Mouse (Mus musculus) heart, embryonic 13.5 days (tissue): ENCODE results near the gene Krt20. TPM values are rescaled to one million over a fixed set of nuclear protein-coding genes. Genes with fewer than 3 reads are reported as not detected.
A peak's percentile ranks its signal among the peaks of the same experiment; 100 is the strongest.

Experiments used
- ATAC-seq: fragments of 200-750 bp; cut with Nextera tagmentation; 2 replicates; pipeline ENCODE4 v1.8.0; 2017; ENCODE audit warnings: moderate TSS enrichment; ENCODE audit not compliant: insufficient number of reproducible peaks, low FRiP score, low TSS enrichment; ENCODE audit errors: extremely low read depth
- H3K27ac ChIP-seq: fragments of 300-500 bp; sonication (generic); replicated peaks from 2 replicates; pipeline ENCODE4 v1.5.1; 2015; ENCODE audit warnings: moderate library complexity, mild to moderate bottlenecking, inconsistent platforms
- H3K27me3 ChIP-seq: fragments of 300-500 bp; sonication (generic); replicated peaks from 2 replicates; pipeline ENCODE4 v1.6.1; 2015; ENCODE audit warnings: mild to moderate bottlenecking, inconsistent platforms
- H3K36me3 ChIP-seq: fragments of 300-500 bp; sonication (generic); 2 replicates; pipeline ENCODE4 v1.6.1; 2015; ENCODE audit warnings: mild to moderate bottlenecking, inconsistent platforms
- H3K4me1 ChIP-seq: fragments of 300-500 bp; sonication (generic); 2 replicates; pipeline ENCODE4 v1.6.1; 2015; ENCODE audit warnings: inconsistent platforms
- H3K4me2 ChIP-seq: fragments of 300-500 bp; sonication (generic); 2 replicates; pipeline ENCODE4 v1.6.1; 2015; ENCODE audit warnings: inconsistent platforms, mild to moderate bottlenecking, moderate library complexity
- H3K4me3 ChIP-seq: fragments of 300-500 bp; sonication (generic); 2 replicates; pipeline ENCODE4 v1.5.1; 2015; ENCODE audit warnings: moderate library complexity, mild to moderate bottlenecking, inconsistent platforms
- H3K9ac ChIP-seq: fragments of 300-500 bp; sonication (generic); 2 replicates; pipeline ENCODE4 v1.6.1; 2015; ENCODE audit warnings: inconsistent platforms, mild to moderate bottlenecking, moderate library complexity
- H3K9me3 ChIP-seq: fragments of 300-500 bp; sonication (generic); 2 replicates; pipeline ENCODE4 v1.6.1; 2016; ENCODE audit warnings: inconsistent platforms
- WGBS: fragments of 180-500 bp; shearing (Covaris S2); methylation state at CpG from one replicate; pipeline ENCODE4 v1.1.7; 2015; ENCODE audit warnings: mixed read lengths; 5-methylcytosine and 5-hydroxymethylcytosine counted together
- polyA plus RNA-seq: library from polyadenylated mRNA; unstranded; fragments of >200 nt; fragmentation: Nextera tagmentation; extraction: Ambion mirVana; gene quantifications from 2 replicates; pipeline ENCODE4 v1.2.1, GENCODE M21; 2015

The Krt20 gene
- polyA plus RNA-seq, result 2.3 and 3.2 TPM in 2 replicates

DNA sequence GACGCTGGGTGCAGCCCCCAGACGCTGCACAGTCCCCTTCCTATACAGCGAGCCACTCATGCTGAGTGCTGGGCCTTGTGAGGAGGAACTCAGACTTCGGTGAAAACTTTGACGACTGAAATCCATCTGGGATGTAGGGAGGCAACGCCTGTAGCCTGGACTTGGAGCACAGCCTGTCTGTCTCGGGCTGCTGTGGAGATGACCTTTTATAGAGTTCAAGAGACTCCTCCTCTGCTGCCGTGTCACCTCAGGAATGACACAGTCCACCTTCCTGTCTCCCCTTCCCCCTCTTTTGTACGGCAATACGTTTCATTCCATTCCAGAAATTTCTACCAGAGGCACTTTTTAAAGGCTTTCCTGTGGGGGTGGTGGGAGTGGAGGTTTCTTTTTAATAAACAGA, at the start of gene Krt20:
Krt20 (minus strand) TSS at position 179 of the 400 bp plus-strand sequence.
- 22% methylated on average over 10 of the region's 10 CpGs for WGBS
- H3K9ac ChIP-seq, result no peak within 1 kb of the TSS

GRCm38 (mm10) chr11:99474981-99475380, 37.0 kb upstream of the Krt20 start:
- WGBS, result 73% methylated on average over 3 of the region's 3 CpGs
- Histone ChIP-seq H3K27me3 (no peaks in the 10 kb centered on the region), H3K9me3 (no peaks in the 10 kb centered on the region), H3K36me3 (no peaks in the 10 kb centered on the region), H3K9ac (no peak overlapping the region), H3K4me2 (no peak overlapping the region), H3K27ac (no peak overlapping the region), H3K4me3 (no peak overlapping the region), H3K4me1 (no peaks in the 10 kb centered on the region)
- no peak for ATAC-seq

More for the DNA sequence above, at the start of gene Krt20:
- Histone ChIP-seq H3K27ac (no peak within 1 kb of the TSS), H3K4me2 (peak within 1 kb of the TSS; percentile 48), H3K4me3 (no peak within 1 kb of the TSS), H3K4me1 (peaks cover 8% of the 10 kb centered on the region), H3K27me3 (no peaks in the 10 kb centered on the region), H3K36me3 (no peaks in the 10 kb centered on the region), H3K9me3 (no peaks in the 10 kb centered on the region)
- no peak for ATAC-seq

- no peak overlapping the region for H3K9ac ChIP-seq
- WGBS, result 74% methylated on average over 6 of the region's 6 CpGs
- no peak overlapping the region for H3K4me2 ChIP-seq
- no peaks in the 10 kb centered on the region for H3K27me3 ChIP-seq
- H3K4me1 ChIP-seq, result no peaks in the 10 kb centered on the region
- H3K27ac ChIP-seq, result no peak overlapping the region
- no peaks in the 10 kb centered on the region for H3K36me3 ChIP-seq
- no peak overlapping the region for H3K4me3 ChIP-seq
- H3K9me3 ChIP-seq, result no peaks in the 10 kb centered on the region
- ATAC-seq, result no peak
These were observed 35.5 kb upstream of the Krt20 start for GRCm38 (mm10) chr11:99473433-99473832.

DNA sequence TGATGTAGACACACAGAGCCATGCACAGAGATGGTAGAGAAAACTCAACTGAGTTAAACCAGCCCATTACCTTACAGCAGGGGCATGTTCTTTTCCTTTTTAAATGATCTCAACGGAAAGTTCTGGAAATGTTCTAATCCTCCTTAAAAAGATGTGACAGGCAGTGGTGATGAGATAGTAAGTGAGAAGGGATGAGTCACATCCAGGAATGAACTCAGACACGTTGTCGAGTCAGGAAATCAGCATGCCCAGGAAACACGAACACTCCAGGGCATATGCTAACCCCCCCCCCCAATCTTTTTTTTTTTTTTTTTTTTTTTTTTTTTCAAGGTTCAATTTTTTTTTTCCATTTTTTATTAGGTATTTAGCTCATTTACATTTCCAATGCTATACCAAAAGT, 34.5 kb upstream of the Krt20 start:
- Histone ChIP-seq H3K4me1 (no peaks in the 10 kb centered on the region), H3K27me3 (no peaks in the 10 kb centered on the region), H3K4me3 (no peak overlapping the region), H3K4me2 (no peak overlapping the region), H3K9ac (no peak overlapping the region), H3K36me3 (no peaks in the 10 kb centered on the region), H3K9me3 (no peaks in the 10 kb centered on the region), H3K27ac (no peak overlapping the region)
- no peak for ATAC-seq
- 37% methylated on average over 4 of the region's 4 CpGs for WGBS

DNA sequence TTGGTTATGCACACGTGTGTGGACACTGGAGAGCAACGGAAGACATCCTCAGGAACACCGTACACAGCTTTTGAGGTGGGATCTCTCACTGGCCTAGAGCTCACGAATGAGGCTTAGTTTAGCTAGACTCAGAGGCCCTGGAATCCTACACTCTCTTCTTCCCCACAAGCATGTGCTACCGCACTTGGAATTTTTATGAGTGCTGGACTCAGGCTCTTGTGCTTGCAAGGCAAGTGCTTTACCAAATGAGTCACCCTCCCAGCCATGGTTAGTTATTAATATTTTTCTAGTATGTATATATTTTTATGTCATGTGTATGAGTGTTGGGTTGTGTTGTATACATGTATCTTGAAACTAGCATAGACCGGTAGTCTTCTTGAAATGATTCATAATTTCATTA, 34.0 kb upstream of the Krt20 start:
- H3K36me3 ChIP-seq, result no peaks in the 10 kb centered on the region
- no peak overlapping the region for H3K4me3 ChIP-seq
- H3K9me3 ChIP-seq, result no peaks in the 10 kb centered on the region
- H3K27ac ChIP-seq, result no peak overlapping the region
- no peak overlapping the region for H3K9ac ChIP-seq
- no peaks in the 10 kb centered on the region for H3K27me3 ChIP-seq
- no peaks in the 10 kb centered on the region for H3K4me1 ChIP-seq
- WGBS, result 87% methylated on average over 6 of the region's 6 CpGs
- no peak for ATAC-seq
- H3K4me2 ChIP-seq, result no peak overlapping the region

DNA sequence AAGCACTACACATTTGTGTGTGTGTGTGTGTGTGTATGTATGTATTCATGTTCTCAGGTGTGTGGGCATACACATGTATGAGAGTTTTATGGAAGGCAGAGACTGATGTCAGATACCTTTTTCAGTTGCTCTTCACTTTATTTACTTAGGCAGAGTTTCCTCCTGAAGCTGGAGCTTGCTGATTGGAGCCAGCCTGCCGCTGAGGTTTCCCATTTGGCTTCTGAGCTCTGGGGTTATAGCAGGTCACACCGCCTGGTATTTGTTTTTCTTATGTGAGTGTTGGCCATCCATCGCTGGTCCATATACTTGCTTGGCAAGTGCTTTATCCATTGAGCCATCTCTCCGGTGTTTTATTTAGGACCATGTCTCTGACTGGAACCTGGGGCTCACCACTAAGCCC, 31.3 kb upstream of the Krt20 start:
- ATAC-seq, result no peak
- WGBS, result 56% methylated on average over 4 of the region's 4 CpGs
- H3K9ac ChIP-seq, result no peak overlapping the region
- no peaks in the 10 kb centered on the region; the same call in 1 of the 2 replicates for H3K4me1 ChIP-seq
- no peaks in the 10 kb centered on the region for H3K36me3 ChIP-seq
- H3K4me2 ChIP-seq, result no peak overlapping the region
- no peaks in the 10 kb centered on the region for H3K27me3 ChIP-seq
- H3K4me3 ChIP-seq, result no peak overlapping the region
- no peak overlapping the region for H3K27ac ChIP-seq
- no peaks in the 10 kb centered on the region for H3K9me3 ChIP-seq

GRCm38 (mm10) chr11:99468566-99468965, 30.6 kb upstream of the Krt20 start:
- ATAC-seq, result no peak
- Histone ChIP-seq H3K9ac (no peak overlapping the region), H3K4me3 (no peak overlapping the region), H3K9me3 (no peaks in the 10 kb centered on the region), H3K4me1 (no peaks in the 10 kb centered on the region; the same call in 1 of the 2 replicates), H3K27me3 (peaks cover 4% of the 10 kb centered on the region; the same call in 1 of the 2 replicates), H3K4me2 (no peak overlapping the region), H3K27ac (no peak overlapping the region), H3K36me3 (no peaks in the 10 kb centered on the region)
- 74% methylated on average over 11 of the region's 11 CpGs for WGBS

DNA sequence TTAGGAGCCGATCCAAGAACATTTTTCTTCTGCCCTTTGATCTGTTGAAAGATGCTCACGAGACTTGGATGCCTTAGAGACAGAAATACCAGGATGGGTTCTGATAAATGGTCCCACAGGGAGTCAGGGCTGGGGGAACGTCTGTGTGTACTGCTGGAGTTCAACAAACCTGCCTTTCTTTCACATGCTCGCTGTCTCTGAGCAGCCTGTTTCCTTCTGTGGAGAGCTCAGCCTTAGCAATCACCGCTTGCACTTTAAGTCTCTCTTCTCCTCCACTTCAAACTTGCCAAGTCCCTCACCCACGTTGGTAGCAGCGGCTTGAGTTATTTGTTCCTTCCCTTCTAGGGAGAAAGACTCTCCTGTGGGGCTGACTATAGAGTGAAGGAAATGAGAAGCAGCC, 28.4 kb upstream of the Krt20 start:
- 21% methylated on average over 7 of the region's 7 CpGs for WGBS

DNA sequence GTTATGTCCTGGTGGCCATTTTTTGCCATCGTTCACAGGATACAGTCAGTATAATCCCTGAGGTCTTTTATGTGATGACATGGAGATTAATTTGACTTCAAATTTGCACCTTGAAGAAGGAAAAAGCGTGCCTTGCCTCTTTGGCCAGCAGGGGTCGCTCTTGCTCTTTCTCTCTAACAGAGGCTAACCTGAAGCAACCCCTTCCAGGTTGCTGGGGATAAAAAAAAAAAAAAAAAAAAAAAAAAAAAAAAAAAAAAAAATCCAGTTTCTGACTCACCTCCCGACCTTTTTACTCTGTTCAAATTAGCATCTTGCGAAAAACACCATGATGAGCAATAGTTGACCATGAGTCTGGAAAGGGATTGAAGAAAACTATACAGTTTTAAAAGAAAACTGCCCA, 26.9 kb upstream of the Krt20 start:
- Histone ChIP-seq H3K36me3 (no peaks in the 10 kb centered on the region), H3K27ac (no peak overlapping the region), H3K9ac (no peak overlapping the region), H3K4me2 (no peak overlapping the region), H3K9me3 (no peaks in the 10 kb centered on the region), H3K4me3 (no peak overlapping the region), H3K4me1 (no peaks in the 10 kb centered on the region; the same call in 1 of the 2 replicates), H3K27me3 (peaks cover 17% of the 10 kb centered on the region; the same call in 1 of the 2 replicates)
- ATAC-seq, result no peak
- 6% methylated on average over 5 of the region's 5 CpGs for WGBS

More for the DNA sequence above, 28.4 kb upstream of the Krt20 start:
- Histone ChIP-seq H3K4me1 (no peaks in the 10 kb centered on the region; the same call in 1 of the 2 replicates), H3K27ac (no peak overlapping the region), H3K4me3 (no peak overlapping the region), H3K36me3 (no peaks in the 10 kb centered on the region), H3K9ac (no peak overlapping the region), H3K27me3 (peaks cover 17% of the 10 kb centered on the region; the same call in 1 of the 2 replicates), H3K4me2 (no peak overlapping the region), H3K9me3 (no peaks in the 10 kb centered on the region)
- ATAC-seq, result no peak

GRCm38 (mm10) chr11:99463155-99463554, 25.2 kb upstream of the Krt20 start:
- ATAC-seq, result no peak

GRCm38 (mm10) chr11:99461736-99462135, 23.8 kb upstream of the Krt20 start:
- Histone ChIP-seq H3K27ac (no peak overlapping the region), H3K27me3 (peaks cover 23% of the 10 kb centered on the region), H3K36me3 (no peaks in the 10 kb centered on the region), H3K4me1 (no peaks in the 10 kb centered on the region; the same call in 1 of the 2 replicates), H3K4me3 (no peak overlapping the region), H3K9me3 (no peaks in the 10 kb centered on the region), H3K4me2 (no peak overlapping the region), H3K9ac (no peak overlapping the region)
- ATAC-seq, result no peak
- 75% methylated on average over 7 of the region's 7 CpGs for WGBS

More at GRCm38 (mm10) chr11:99463155-99463554, 25.2 kb upstream of the Krt20 start:
- Histone ChIP-seq H3K4me3 (no peak overlapping the region), H3K4me2 (no peak overlapping the region), H3K27me3 (peaks cover 23% of the 10 kb centered on the region), H3K9ac (no peak overlapping the region), H3K36me3 (no peaks in the 10 kb centered on the region), H3K4me1 (no peaks in the 10 kb centered on the region; the same call in 1 of the 2 replicates), H3K9me3 (no peaks in the 10 kb centered on the region), H3K27ac (no peak overlapping the region)
- 9% methylated on average over 8 of the region's 8 CpGs for WGBS

DNA sequence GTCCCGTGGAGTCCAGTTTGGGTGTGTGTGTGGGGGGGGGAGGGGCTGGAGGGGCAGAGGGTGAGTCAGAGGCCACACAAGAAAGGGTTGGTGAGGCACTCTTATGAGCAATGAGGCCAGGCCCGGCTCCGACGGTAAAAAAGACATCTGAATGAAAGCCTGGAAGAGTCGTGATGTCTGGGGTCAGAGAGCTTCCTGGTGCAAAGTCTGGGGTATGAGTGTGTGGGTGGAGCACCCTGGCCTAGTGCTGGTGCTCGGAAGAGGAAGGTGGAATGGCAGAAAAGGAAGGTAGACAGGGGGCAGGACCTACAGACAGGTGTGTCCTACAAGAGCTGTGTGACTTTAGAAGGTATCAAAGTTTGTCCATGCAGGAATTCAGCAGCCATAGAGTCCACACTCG, 20.9 kb upstream of the Krt20 start:
- H3K9ac ChIP-seq, result no peak overlapping the region
- H3K4me2 ChIP-seq, result no peak overlapping the region
- H3K4me3 ChIP-seq, result no peak overlapping the region
- no peaks in the 10 kb centered on the region for H3K4me1 ChIP-seq
- ATAC-seq, result no peak
- peaks cover 21% of the 10 kb centered on the region for H3K27me3 ChIP-seq
- WGBS, result 52% methylated on average over 7 of the region's 7 CpGs
- H3K36me3 ChIP-seq, result no peaks in the 10 kb centered on the region
- H3K9me3 ChIP-seq, result no peaks in the 10 kb centered on the region
- no peak overlapping the region for H3K27ac ChIP-seq
